Mouse (Mus musculus): ENCODE measurements around the gene Hcn1.
"Not testable (repeated sequence)": the region's sequence is repeated elsewhere in the genome, so short reads cannot be mapped to it uniquely, and the experiment has no call there.

Gene Hcn1

GRCm38 (mm10) chr13:117858416-117858815 is 256.3 kb downstream of the Hcn1 start:
- DNase-seq (ENCODE audit: low read depth, low spot score), result no peak

GRCm38 (mm10) chr13:117877787-117878186 is 275.7 kb downstream of the Hcn1 start:
- no peak for DNase-seq (ENCODE audit: low read depth, low spot score)

- DNase-seq (ENCODE audit: low read depth, low spot score), result no peak
These were observed 278.5 kb downstream of the Hcn1 start for GRCm38 (mm10) chr13:117880471-117881225.

- DNase-seq (ENCODE audit: low read depth, low spot score), result no peak
These were observed 290.0 kb downstream of the Hcn1 start for GRCm38 (mm10) chr13:117892076-117892475.

GRCm38 (mm10) chr13:117898052-117898451 is 295.9 kb downstream of the Hcn1 start:
- no peak for DNase-seq (ENCODE audit: low read depth, low spot score)

- no peak for DNase-seq (ENCODE audit: low read depth, low spot score)
These were observed 305.7 kb downstream of the Hcn1 start for GRCm38 (mm10) chr13:117907801-117908200.

GRCm38 (mm10) chr13:117929734-117930133 is 327.6 kb downstream of the Hcn1 start:
- no peak for DNase-seq (ENCODE audit: low read depth, low spot score)

GRCm38 (mm10) chr13:117931746-117932145 is 329.6 kb downstream of the Hcn1 start:
- no peak for DNase-seq (ENCODE audit: low read depth, low spot score)

- DNase-seq (ENCODE audit: low read depth, low spot score), result no peak
These were observed 336.6 kb downstream of the Hcn1 start for GRCm38 (mm10) chr13:117938761-117939160.

- no peak for DNase-seq (ENCODE audit: low read depth, low spot score)
These were observed 338.6 kb downstream of the Hcn1 start for GRCm38 (mm10) chr13:117940536-117941280.

GRCm38 (mm10) chr13:117946843-117947242 is 344.7 kb downstream of the Hcn1 start:
- no peak for DNase-seq (ENCODE audit: low read depth, low spot score)

GRCm38 (mm10) chr13:117947704-117948376 is 345.7 kb downstream of the Hcn1 start:
- no peak for DNase-seq (ENCODE audit: low read depth, low spot score)

- DNase-seq (ENCODE audit: low read depth, low spot score), result no peak
These were observed 356.6 kb downstream of the Hcn1 start for GRCm38 (mm10) chr13:117958496-117959421.

GRCm38 (mm10) chr13:117964620-117965019 is 362.5 kb downstream of the Hcn1 start:
- DNase-seq (ENCODE audit: low read depth, low spot score), result no peak

- DNase-seq (ENCODE audit: low read depth, low spot score), result no peak
These were observed 373.3 kb downstream of the Hcn1 start for GRCm38 (mm10) chr13:117975382-117975781.

- DNase-seq (ENCODE audit: low read depth, low spot score), result no peak
These were observed 373.7 kb downstream of the Hcn1 start for GRCm38 (mm10) chr13:117975823-117976222.

- DNase-seq (ENCODE audit: low read depth, low spot score), result no peak
These were observed 382.2 kb downstream of the Hcn1 start for GRCm38 (mm10) chr13:117984339-117984738.

GRCm38 (mm10) chr13:117999767-118000488 is 397.8 kb downstream of the Hcn1 start:
- DNase-seq (ENCODE audit: low read depth, low spot score), result no peak

GRCm38 (mm10) chr13:118000538-118000937 is 398.4 kb downstream of the Hcn1 start:
- DNase-seq (ENCODE audit: low read depth, low spot score), result no peak

- no peak for DNase-seq (ENCODE audit: low read depth, low spot score)
These were observed 419.1 kb downstream of the Hcn1 start for GRCm38 (mm10) chr13:118021176-118021575.

- not testable (repeated sequence) for DNase-seq (ENCODE audit: low read depth, low spot score)
These were observed 420.8 kb downstream of the Hcn1 start for GRCm38 (mm10) chr13:118022891-118023290.
